Mouse (Mus musculus) lung, embryonic 15.5 days (tissue): Measurements from ENCODE around the gene Hist1h1c. TPM values are rescaled to one million over a fixed set of nuclear protein-coding genes. Genes with fewer than 3 reads are reported as not detected.
"Not testable (repeated sequence)": the region's sequence is repeated elsewhere in the genome, so short reads cannot be mapped to it uniquely, and the experiment has no call there.

Experiments used
- ATAC-seq: fragments of 200-750 bp; cut with Nextera tagmentation; 2 replicates; pipeline ENCODE4 v1.8.0; 2017; ENCODE audit warnings: moderate number of reproducible peaks, borderline replicate concordance; ENCODE audit not compliant: low FRiP score, low TSS enrichment; ENCODE audit errors: extremely low read depth
- H3K27ac ChIP-seq: fragments of 300-500 bp; sonication (generic); 2 replicates; pipeline ENCODE4 v1.5.1; 2015; ENCODE audit warnings: moderate library complexity, mild to moderate bottlenecking, inconsistent platforms
- H3K27me3 ChIP-seq: fragments of 300-500 bp; sonication (generic); 2 replicates; pipeline ENCODE4 v1.6.1; 2015; ENCODE audit warnings: inconsistent platforms
- H3K36me3 ChIP-seq: fragments of 300-500 bp; sonication (generic); 2 replicates; pipeline ENCODE4 v1.6.1; 2015; ENCODE audit warnings: inconsistent platforms
- H3K4me1 ChIP-seq: fragments of 300-500 bp; sonication (generic); 2 replicates; pipeline ENCODE4 v1.6.1; 2015; ENCODE audit warnings: inconsistent platforms
- H3K4me2 ChIP-seq: fragments of 300-500 bp; sonication (generic); 2 replicates; pipeline ENCODE4 v1.6.1; 2015; ENCODE audit warnings: inconsistent platforms, mild to moderate bottlenecking, moderate library complexity
- H3K4me3 ChIP-seq: fragments of 300-500 bp; sonication (generic); 2 replicates; pipeline ENCODE4 v1.5.1; 2015; ENCODE audit warnings: mild to moderate bottlenecking, inconsistent platforms
- H3K9ac ChIP-seq: fragments of 300-500 bp; sonication (generic); 2 replicates; pipeline ENCODE4 v1.6.1; 2015; ENCODE audit warnings: inconsistent platforms
- H3K9me3 ChIP-seq: fragments of 300-500 bp; sonication (generic); 2 replicates; pipeline ENCODE4 v1.6.1; 2016; ENCODE audit warnings: inconsistent platforms
- WGBS: fragments of 180-500 bp; shearing (Covaris S2); methylation state at CpG from one replicate; pipeline ENCODE4 v1.1.7; 2015; 5-methylcytosine and 5-hydroxymethylcytosine counted together
- polyA plus RNA-seq: library from polyadenylated mRNA; unstranded; fragments of >200 nt; fragmentation: Nextera tagmentation; extraction: Ambion mirVana; gene quantifications from 2 replicates; pipeline ENCODE4 v1.2.1, GENCODE M21; 2015

The Hist1h1c gene
- polyA plus RNA-seq, 1 experiment from 2014 or later: 37.0 TPM

GRCm38 (mm10) chr13:23759251-23759771, 20.7 kb downstream of the Hist1h1c start:
- H3K4me2 ChIP-seq: no peak overlapping the region
- ATAC-seq: no peak

GRCm38 (mm10) chr13:23759916-23760239, 21.3 kb downstream of the Hist1h1c start:
- 55% methylated on average over 1 of the region's 1 CpGs for WGBS

More at GRCm38 (mm10) chr13:23759251-23759771, 20.7 kb downstream of the Hist1h1c start:
- 78% methylated on average over 3 of the region's 3 CpGs for WGBS
- Histone ChIP-seq H3K9me3 (no peaks in the 10 kb centered on the region), H3K27ac (peak overlapping the region; percentile 97), H3K27me3 (no peaks in the 10 kb centered on the region), H3K4me3 (no peak overlapping the region), H3K36me3 (no peaks in the 10 kb centered on the region), H3K4me1 (peaks cover 26% of the 10 kb centered on the region), H3K9ac (no peak overlapping the region; the same call in 1 of the 2 replicates)

GRCm38 (mm10) chr13:23760240-23760971, 21.8 kb downstream of the Hist1h1c start:
- peak overlapping the region; percentile 97 for H3K27ac ChIP-seq
- no peak for ATAC-seq

More at GRCm38 (mm10) chr13:23759916-23760239, 21.3 kb downstream of the Hist1h1c start:
- no peak for ATAC-seq
- H3K9ac ChIP-seq: peak overlapping the region; percentile 41
- peak overlapping the region; percentile 44 for H3K4me3 ChIP-seq
- peaks cover 31% of the 10 kb centered on the region for H3K4me1 ChIP-seq
- H3K9me3 ChIP-seq: no peaks in the 10 kb centered on the region
- H3K36me3 ChIP-seq: no peaks in the 10 kb centered on the region
- peak overlapping the region; percentile 62 for H3K4me2 ChIP-seq
- no peaks in the 10 kb centered on the region for H3K27me3 ChIP-seq
- H3K27ac ChIP-seq: peak overlapping the region; percentile 97

GRCm38 (mm10) chr13:23760972-23761864, 22.6 kb downstream of the Hist1h1c start, which contains the start of gene Hist1h4a:
Hist1h4a (minus strand) TSS chr13:23761230.
- peak; percentile 76 for ATAC-seq
- WGBS: under 1% methylated on average over 67 of the region's 72 CpGs
- peak within 1 kb of the TSS; percentile 62 for H3K4me2 ChIP-seq
- H3K9me3 ChIP-seq: no peaks in the 10 kb centered on the region
- peak within 1 kb of the TSS; percentile 97 for H3K27ac ChIP-seq
- H3K4me3 ChIP-seq: peak within 1 kb of the TSS; percentile 44
- H3K27me3 ChIP-seq: no peaks in the 10 kb centered on the region
- peaks cover 33% of the 10 kb centered on the region for H3K4me1 ChIP-seq
- H3K36me3 ChIP-seq: no peaks in the 10 kb centered on the region
- peak within 1 kb of the TSS; percentile 56 for H3K9ac ChIP-seq

More at GRCm38 (mm10) chr13:23760240-23760971, 21.8 kb downstream of the Hist1h1c start:
- 1% methylated on average over 22 of the region's 27 CpGs for WGBS
- H3K4me1 ChIP-seq: peaks cover 33% of the 10 kb centered on the region
- peak overlapping the region; percentile 44 for H3K4me3 ChIP-seq
- H3K4me2 ChIP-seq: peak overlapping the region; percentile 62
- H3K36me3 ChIP-seq: no peaks in the 10 kb centered on the region
- H3K27me3 ChIP-seq: no peaks in the 10 kb centered on the region
- no peaks in the 10 kb centered on the region for H3K9me3 ChIP-seq
- peak overlapping the region; percentile 41 for H3K9ac ChIP-seq

GRCm38 (mm10) chr13:23761871-23762821, 23.5 kb downstream of the Hist1h1c start, which contains the start of gene Hist1h3a:
Hist1h3a (minus strand) TSS chr13:23762386.
- Histone ChIP-seq H3K9ac (peak within 1 kb of the TSS; percentile 56), H3K4me2 (peak within 1 kb of the TSS; percentile 62), H3K27ac (peak within 1 kb of the TSS; percentile 97), H3K4me1 (peaks cover 33% of the 10 kb centered on the region), H3K4me3 (peak within 1 kb of the TSS; percentile 44)
- not testable (repeated sequence) for H3K36me3 ChIP-seq, H3K27me3 ChIP-seq, H3K9me3 ChIP-seq
- WGBS: under 1% methylated on average over 28 of the region's 52 CpGs
- peak; percentile 68 for ATAC-seq

GRCm38 (mm10) chr13:23763242-23763585, 24.6 kb downstream of the Hist1h1c start:
- no peak for ATAC-seq
- peaks cover 29% of the 10 kb centered on the region for H3K4me1 ChIP-seq
- H3K36me3 ChIP-seq: no peaks in the 10 kb centered on the region
- peak overlapping the region; percentile 62 for H3K4me2 ChIP-seq
- H3K27me3 ChIP-seq: no peaks in the 10 kb centered on the region
- 2% methylated on average over 10 of the region's 10 CpGs for WGBS
- H3K9ac ChIP-seq: peak overlapping the region; percentile 30; the same call in 1 of the 2 replicates
- peak overlapping the region; percentile 44 for H3K4me3 ChIP-seq
- peak overlapping the region; percentile 97 for H3K27ac ChIP-seq
- no peaks in the 10 kb centered on the region for H3K9me3 ChIP-seq

GRCm38 (mm10) chr13:23763586-23764323, 25.1 kb downstream of the Hist1h1c start, which contains the start of gene Hist1h1a:
Hist1h1a (plus strand) TSS chr13:23763666.
- no peaks in the 10 kb centered on the region for H3K27me3 ChIP-seq
- H3K9me3 ChIP-seq: no peaks in the 10 kb centered on the region
- 1% methylated on average over 34 of the region's 34 CpGs for WGBS
- peaks cover 29% of the 10 kb centered on the region for H3K4me1 ChIP-seq
- peak; percentile 72 for ATAC-seq
- peak within 1 kb of the TSS; percentile 44 for H3K4me3 ChIP-seq
- H3K36me3 ChIP-seq: no peaks in the 10 kb centered on the region
- H3K27ac ChIP-seq: peak within 1 kb of the TSS; percentile 97
- H3K9ac ChIP-seq: peak within 1 kb of the TSS; percentile 59
- peak within 1 kb of the TSS; percentile 62 for H3K4me2 ChIP-seq

GRCm38 (mm10) chr13:23764324-23765171, 25.9 kb downstream of the Hist1h1c start:
- H3K4me1 ChIP-seq: peaks cover 25% of the 10 kb centered on the region
- H3K9me3 ChIP-seq: no peaks in the 10 kb centered on the region
- no peak for ATAC-seq
- H3K4me2 ChIP-seq: peak overlapping the region; percentile 62
- peak overlapping the region; percentile 97 for H3K27ac ChIP-seq
- peak overlapping the region; percentile 44 for H3K4me3 ChIP-seq
- no peaks in the 10 kb centered on the region for H3K27me3 ChIP-seq
- H3K9ac ChIP-seq: peak overlapping the region; percentile 59
- 26% methylated on average over 12 of the region's 12 CpGs for WGBS
- no peaks in the 10 kb centered on the region for H3K36me3 ChIP-seq

- 39% methylated on average over 1 of the region's 1 CpGs for WGBS
- no peaks in the 10 kb centered on the region for H3K27me3 ChIP-seq
Measured at GRCm38 (mm10) chr13:23765172-23765513, 26.5 kb downstream of the Hist1h1c start.

GRCm38 (mm10) chr13:23766772-23767171, 28.2 kb downstream of the Hist1h1c start:
- H3K4me3 ChIP-seq: no peak overlapping the region
- no peak for ATAC-seq
- H3K9me3 ChIP-seq: no peaks in the 10 kb centered on the region
- H3K4me2 ChIP-seq: no peak overlapping the region
- no peak overlapping the region for H3K27ac ChIP-seq
- H3K36me3 ChIP-seq: no peaks in the 10 kb centered on the region
- H3K27me3 ChIP-seq: no peaks in the 10 kb centered on the region
- peaks cover 20% of the 10 kb centered on the region for H3K4me1 ChIP-seq
- no peak overlapping the region for H3K9ac ChIP-seq

More at GRCm38 (mm10) chr13:23765172-23765513, 26.5 kb downstream of the Hist1h1c start:
- H3K4me1 ChIP-seq: peaks cover 19% of the 10 kb centered on the region
- no peak overlapping the region for H3K9ac ChIP-seq
- H3K4me3 ChIP-seq: no peak overlapping the region
- no peaks in the 10 kb centered on the region for H3K36me3 ChIP-seq
- ATAC-seq: no peak
- no peaks in the 10 kb centered on the region for H3K9me3 ChIP-seq
- H3K27ac ChIP-seq: no peak overlapping the region; the same call in 1 of the 2 replicates
- H3K4me2 ChIP-seq: peak overlapping the region; percentile 62; the same call in 1 of the 2 replicates
